Mouse (Mus musculus) thymus, adult 2 months (tissue): ENCODE data around the gene Mrps26.

ENCODE experiments used
- CTCF ChIP-seq: fragments of 200-500 bp; IDR thresholded peaks from 2 replicates; pipeline ENCODE4 v1.5.1; 2012; ENCODE audit warnings: mild to moderate bottlenecking, control low read depth, low read length, moderate library complexity, borderline replicate concordance; ENCODE audit not compliant: control insufficient read depth, poor library complexity, insufficient read depth; ENCODE audit errors: extremely low read depth
- POLR2A ChIP-seq: fragments of 200-500 bp; IDR thresholded peaks from 2 replicates; pipeline ENCODE4 v1.6.1; 2012; ENCODE audit warnings: mild to moderate bottlenecking, low read length, control low read depth, moderate library complexity; ENCODE audit not compliant: control insufficient read depth, poor library complexity, insufficient read depth; ENCODE audit errors: extremely low read depth

DNA sequence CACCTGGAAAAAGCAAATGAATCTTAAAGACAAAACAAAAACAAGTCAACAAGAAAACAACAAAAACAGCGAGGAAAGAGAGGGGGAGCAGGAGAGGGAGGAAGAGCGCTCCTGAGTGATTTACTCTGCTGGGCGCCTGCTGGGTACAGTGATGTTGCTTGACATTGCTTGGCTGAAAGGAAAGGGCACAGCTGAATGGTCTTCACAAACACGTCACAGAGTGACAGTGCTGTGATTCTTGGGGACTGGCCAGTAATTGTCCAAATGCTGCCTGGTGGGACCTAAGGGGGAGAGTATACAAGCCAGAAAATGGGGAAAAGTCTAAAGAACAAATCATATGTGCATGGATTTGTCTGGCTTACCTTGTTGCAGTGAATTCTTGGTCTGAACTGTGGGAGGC, 38.7 kb downstream of the Mrps26 start:
- TF ChIP-seq POLR2A, result no peak
- TF ChIP-seq CTCF, result no peak
